Mouse (Mus musculus): Measurements from ENCODE around the gene Pparg.

DNA sequence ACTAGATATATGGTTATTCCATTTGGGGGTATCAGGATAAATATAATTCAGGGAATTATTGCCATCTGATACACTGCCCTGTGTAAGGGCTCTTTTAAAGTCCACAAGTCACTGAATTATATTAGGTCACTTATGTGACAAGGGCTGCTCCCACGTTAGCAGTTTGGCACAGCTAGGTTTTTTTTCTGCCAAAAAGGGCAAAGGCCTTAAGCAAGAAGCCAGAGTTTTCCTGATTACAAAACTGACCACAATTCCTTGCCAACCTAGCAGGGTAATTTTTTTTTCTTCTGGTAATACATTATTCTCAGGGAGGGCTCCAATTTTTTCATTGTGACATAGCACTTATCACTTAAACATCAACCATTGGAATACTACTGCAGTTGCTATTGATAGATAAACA lies 60.2 kb downstream of the Pparg start:
- TF ChIP-seq CTCF (IDR thresholded peaks at IDR 0.05; ENCODE audit: extremely low read depth, insufficient read length, insufficient replicate concordance, low read depth, low read length) (no peak), POLR2A (IDR thresholded peaks at IDR 0.05; ENCODE audit: low read depth, low read length) (no peak)

Data from small intestine, adult 2 months (tissue).